Mouse (Mus musculus) erythroblast, embryonic 14.5 days (primary cell): ENCODE data around the gene Kcne3. TPM values are rescaled to one million over a fixed set of nuclear protein-coding genes. Genes with fewer than 3 reads are reported as not detected.

ENCODE experiments used
- H3K27me3 ChIP-seq: 2 replicates; pipeline ENCODE4 v1.6.1; 2012; ENCODE audit warnings: inconsistent platforms; ENCODE audit not compliant: control insufficient read depth
- H3K36me3 ChIP-seq: 2 replicates; pipeline ENCODE4 v1.6.1; 2012; ENCODE audit warnings: mild to moderate bottlenecking, inconsistent platforms; ENCODE audit not compliant: control insufficient read depth
- H3K4me1 ChIP-seq: 2 replicates; pipeline ENCODE4 v1.6.1; 2012; ENCODE audit warnings: inconsistent platforms; ENCODE audit not compliant: control insufficient read depth
- H3K4me3 ChIP-seq: replicated peaks from 2 replicates; pipeline ENCODE3; 2012; ENCODE audit warnings: moderate library complexity, mild to moderate bottlenecking, inconsistent platforms
- H3K9me3 ChIP-seq: 2 replicates; pipeline ENCODE4 v1.6.1; 2012; ENCODE audit warnings: low read length, inconsistent platforms, mixed read lengths; ENCODE audit not compliant: control insufficient read depth
- GATA1 ChIP-seq: IDR thresholded peaks from 2 replicates; pipeline ENCODE4 v1.6.1; 2012; ENCODE audit warnings: low read length, inconsistent platforms, mixed read lengths
- TAL1 ChIP-seq: IDR thresholded peaks from 3 replicates; pipeline ENCODE4 v1.6.1; 2012; ENCODE audit warnings: low read length, inconsistent platforms, mixed read lengths
- polyA plus RNA-seq: library from polyadenylated mRNA; stranded (reverse); fragments of >175 nt; gene quantifications from 2 replicates; pipeline ENCODE4 v1.2.3, GENCODE M21; 2012

The Kcne3 gene
- not detected in 2 replicates for polyA plus RNA-seq

- Histone ChIP-seq H3K4me3 (no peak within 1 kb of the TSS), H3K27me3 (peaks cover 55% of the 10 kb centered on the region)
Measured at GRCm38 (mm10) chr7:100176269-100176668, at the start of gene Kcne3. Gene Kcne3 (plus strand): TSS chr7:100176502.

GRCm38 (mm10) chr7:100126514-100126913 is 49.8 kb upstream of the Kcne3 start:
- Histone ChIP-seq H3K36me3 (no peaks in the 10 kb centered on the region), H3K4me1 (peaks cover 15% of the 10 kb centered on the region), H3K9me3 (peaks cover 7% of the 10 kb centered on the region), H3K4me3 (no peak overlapping the region), H3K27me3 (no peaks in the 10 kb centered on the region; the same call in 1 of the 2 replicates)
- TF ChIP-seq TAL1 (no peak), GATA1 (no peak)

More at GRCm38 (mm10) chr7:100176269-100176668, at the start of gene Kcne3:
- Histone ChIP-seq H3K9me3 (no peaks in the 10 kb centered on the region), H3K36me3 (no peaks in the 10 kb centered on the region), H3K4me1 (peaks cover 29% of the 10 kb centered on the region)
- TF ChIP-seq TAL1 = no peak
- TF ChIP-seq GATA1 = no peak

DNA sequence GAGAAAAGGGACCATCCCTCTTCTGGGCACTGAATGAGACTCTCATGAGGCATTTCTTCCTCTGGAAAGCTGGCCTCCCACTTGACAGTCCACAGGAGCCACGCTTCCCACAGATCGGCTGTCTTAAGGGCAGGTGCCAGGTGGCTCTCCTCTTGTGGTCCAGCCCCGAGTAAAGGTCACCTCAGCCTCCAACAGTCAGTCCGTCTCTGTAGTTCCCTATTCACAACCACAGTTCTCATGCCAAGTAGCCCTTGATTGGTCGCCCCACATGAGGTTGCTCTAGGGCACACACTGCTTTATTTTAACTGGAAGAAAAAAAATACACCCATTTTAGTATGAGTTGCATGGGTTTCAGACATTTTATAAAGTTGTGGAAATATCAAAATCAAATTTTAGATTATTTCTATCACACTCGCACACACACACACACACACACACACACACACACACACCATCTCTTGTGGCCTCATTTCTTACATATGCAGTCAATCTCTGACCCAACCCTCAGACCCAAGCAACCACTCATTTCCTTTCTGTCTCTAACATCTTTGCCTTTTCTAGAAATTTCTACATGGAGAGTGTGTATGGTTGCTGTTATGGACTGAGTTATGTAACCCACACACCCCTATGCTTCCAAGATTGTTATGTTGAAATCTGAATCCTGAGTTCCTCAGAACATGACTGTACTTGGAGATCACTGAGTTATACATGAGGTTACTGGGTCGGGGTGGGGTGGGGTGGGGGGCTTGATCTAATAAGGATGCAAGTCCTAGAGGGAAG is 47.9 kb upstream of the Kcne3 start:
- H3K27me3 ChIP-seq = no peaks in the 10 kb centered on the region; the same call in 1 of the 2 replicates
- H3K36me3 ChIP-seq = no peaks in the 10 kb centered on the region

DNA sequence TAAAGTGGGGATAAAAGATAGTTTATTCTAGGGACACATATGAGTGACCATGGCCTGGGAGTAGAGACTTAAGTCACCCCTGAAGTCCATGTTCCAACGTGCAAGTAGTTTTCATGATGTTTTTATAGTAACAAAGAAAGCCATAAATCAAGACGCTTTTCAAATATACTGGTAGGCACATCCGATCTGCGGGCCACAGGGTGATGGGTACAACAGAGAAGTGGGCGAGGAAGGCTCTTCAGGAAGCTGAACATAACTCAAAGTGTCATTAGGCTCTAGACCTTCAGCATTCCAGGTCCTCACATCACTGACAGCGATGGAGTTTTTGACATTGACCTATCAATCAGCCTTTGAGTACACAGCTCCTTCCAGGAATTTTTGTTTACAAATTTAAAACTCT is 45.7 kb upstream of the Kcne3 start:
- peaks cover 3% of the 10 kb centered on the region for H3K9me3 ChIP-seq
- no peak overlapping the region for H3K4me3 ChIP-seq
- TF ChIP-seq TAL1 (no peak), GATA1 (no peak)
- no peaks in the 10 kb centered on the region for H3K4me1 ChIP-seq
- no peaks in the 10 kb centered on the region for H3K36me3 ChIP-seq
- H3K27me3 ChIP-seq = no peaks in the 10 kb centered on the region; the same call in 1 of the 2 replicates

More for the DNA sequence above, 47.9 kb upstream of the Kcne3 start:
- no peak for TF ChIP-seq GATA1
- TF ChIP-seq TAL1 = no peak
- Histone ChIP-seq H3K4me1 (peaks cover 4% of the 10 kb centered on the region), H3K9me3 (peaks cover 7% of the 10 kb centered on the region), H3K4me3 (no peak overlapping the region)

- no peaks in the 10 kb centered on the region for H3K36me3 ChIP-seq
- no peaks in the 10 kb centered on the region for H3K4me1 ChIP-seq
- H3K9me3 ChIP-seq = no peaks in the 10 kb centered on the region
- peaks cover 6% of the 10 kb centered on the region for H3K27me3 ChIP-seq
- no peak overlapping the region for H3K4me3 ChIP-seq
- TF ChIP-seq GATA1 (no peak), TAL1 (no peak)
Measured at GRCm38 (mm10) chr7:100132379-100132778, 43.9 kb upstream of the Kcne3 start.

DNA sequence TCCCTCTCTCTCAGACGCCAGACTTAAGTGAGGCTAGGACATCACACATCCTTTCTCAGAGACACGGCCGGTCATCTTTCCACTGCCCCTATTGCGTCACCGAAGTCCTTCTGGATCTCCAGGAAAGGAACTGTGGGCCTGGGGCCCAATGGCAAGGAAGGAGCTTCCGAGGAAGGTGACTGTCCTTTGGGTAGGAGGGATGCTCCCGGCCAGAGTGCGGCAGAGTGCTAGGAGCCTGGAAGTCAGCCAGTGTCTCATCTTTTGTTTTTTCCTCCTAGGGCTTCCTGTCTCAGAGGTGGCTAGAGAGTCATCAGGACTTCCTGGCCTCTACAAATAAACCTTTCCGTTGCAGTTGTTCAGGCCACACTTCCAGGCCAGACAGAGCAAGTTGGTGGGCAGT is 39.3 kb upstream of the Kcne3 start:
- no peak for TF ChIP-seq GATA1
- TF ChIP-seq TAL1 = no peak
- no peaks in the 10 kb centered on the region for H3K9me3 ChIP-seq
- H3K4me1 ChIP-seq = no peaks in the 10 kb centered on the region
- H3K36me3 ChIP-seq = no peaks in the 10 kb centered on the region
- H3K27me3 ChIP-seq = peaks cover 16% of the 10 kb centered on the region
- H3K4me3 ChIP-seq = no peak overlapping the region

DNA sequence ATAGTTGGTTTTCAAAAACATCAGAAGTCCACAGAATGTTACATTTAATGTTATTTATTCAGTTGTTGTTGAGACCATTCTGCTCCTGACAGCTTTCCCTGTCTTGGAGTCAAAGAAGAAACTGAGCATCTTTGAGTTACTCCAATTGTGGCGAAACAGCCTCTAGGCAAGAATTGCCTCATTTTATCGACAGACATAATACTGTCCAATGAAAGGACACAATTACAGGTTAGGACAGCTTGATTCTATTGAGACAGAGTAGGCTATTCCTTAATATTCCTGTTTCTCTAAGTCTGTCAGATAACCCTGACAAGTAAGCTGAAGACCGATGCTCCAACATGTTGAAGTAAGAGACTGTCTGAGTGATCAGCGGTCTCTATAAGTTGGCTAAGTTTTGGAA is 38.2 kb upstream of the Kcne3 start:
- TF ChIP-seq TAL1 (no peak), GATA1 (no peak)
- Histone ChIP-seq H3K9me3 (no peaks in the 10 kb centered on the region), H3K4me3 (no peak overlapping the region), H3K4me1 (no peaks in the 10 kb centered on the region), H3K36me3 (no peaks in the 10 kb centered on the region), H3K27me3 (peaks cover 16% of the 10 kb centered on the region)

DNA sequence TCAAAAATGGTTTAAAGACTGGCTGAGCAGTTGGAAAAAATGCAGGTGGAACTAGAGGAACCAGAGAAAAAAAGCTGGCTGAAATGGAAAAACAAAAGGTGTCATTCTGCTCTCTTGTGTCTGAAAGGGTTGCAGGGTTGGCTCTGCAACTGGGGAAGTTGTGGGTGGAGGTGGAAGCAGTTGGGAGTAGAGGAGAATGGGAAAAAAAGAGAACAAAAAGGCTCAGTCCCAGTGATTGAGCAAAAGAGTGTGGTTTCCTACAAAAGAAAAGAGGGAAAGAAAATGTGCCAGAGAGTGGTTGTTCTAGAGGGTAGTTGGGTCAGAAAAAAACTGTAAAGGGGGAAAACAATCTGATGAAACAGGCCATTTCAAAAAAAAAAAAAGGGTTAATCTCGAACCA is 35.7 kb upstream of the Kcne3 start:
- Histone ChIP-seq H3K4me3 (no peak overlapping the region), H3K36me3 (no peaks in the 10 kb centered on the region), H3K27me3 (peaks cover 27% of the 10 kb centered on the region), H3K4me1 (no peaks in the 10 kb centered on the region), H3K9me3 (no peaks in the 10 kb centered on the region)
- TF ChIP-seq GATA1 (no peak), TAL1 (no peak)

DNA sequence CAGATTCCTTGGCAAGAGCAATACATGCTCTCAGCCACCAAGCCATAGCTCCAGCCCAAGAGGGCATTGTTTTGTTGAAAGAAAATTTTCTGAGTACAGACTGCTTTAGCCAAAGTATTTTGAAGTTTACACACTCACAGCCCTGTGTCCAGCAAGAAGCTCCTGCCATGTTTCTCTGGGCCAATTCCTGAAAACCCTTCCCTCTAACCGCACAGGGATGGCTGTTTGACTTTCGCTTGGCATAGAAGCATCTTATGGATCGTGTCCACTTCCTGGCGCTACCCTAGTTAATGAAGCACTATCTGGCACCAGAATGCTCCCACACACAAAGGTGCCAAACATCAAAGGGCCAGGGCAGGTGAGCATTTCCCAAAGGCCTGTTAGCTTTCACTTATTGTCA is 27.7 kb upstream of the Kcne3 start:
- H3K27me3 ChIP-seq = peaks cover 17% of the 10 kb centered on the region
- H3K9me3 ChIP-seq = no peaks in the 10 kb centered on the region
- H3K4me1 ChIP-seq = no peaks in the 10 kb centered on the region
- TF ChIP-seq TAL1 = no peak
- no peak for TF ChIP-seq GATA1
- no peaks in the 10 kb centered on the region for H3K36me3 ChIP-seq
- H3K4me3 ChIP-seq = no peak overlapping the region
